Mouse (Mus musculus) lung, postnatal 10 days (tissue): ENCODE measurements around the gene Rad51b.

ENCODE experiments used
- DNase-seq: peaks from one replicate; pipeline ENCODE4 v3.0.0; 2021

The Rad51b gene

GRCm38 (mm10) chr12:79382416-79382815 is 85.3 kb downstream of the Rad51b start:
- no peak for DNase-seq

GRCm38 (mm10) chr12:79383583-79383982 is 86.5 kb downstream of the Rad51b start:
- peak; percentile 62 for DNase-seq

- peak; percentile 31 for DNase-seq
Observed at GRCm38 (mm10) chr12:79384787-79385186, 87.7 kb downstream of the Rad51b start.

GRCm38 (mm10) chr12:79385199-79385598 is 88.1 kb downstream of the Rad51b start:
- DNase-seq = no peak

GRCm38 (mm10) chr12:79387886-79388285 is 90.8 kb downstream of the Rad51b start:
- DNase-seq = peak; percentile 7

- no peak for DNase-seq
Observed at GRCm38 (mm10) chr12:79389251-79389650, 92.2 kb downstream of the Rad51b start.

- no peak for DNase-seq
Observed at GRCm38 (mm10) chr12:79389971-79390370, 92.9 kb downstream of the Rad51b start.

GRCm38 (mm10) chr12:79393636-79394035 is 96.6 kb downstream of the Rad51b start:
- DNase-seq = no peak

GRCm38 (mm10) chr12:79403992-79404391 is 106.9 kb downstream of the Rad51b start:
- no peak for DNase-seq

- no peak for DNase-seq
Observed at GRCm38 (mm10) chr12:79404494-79404893, 107.4 kb downstream of the Rad51b start.

- no peak for DNase-seq
Observed at GRCm38 (mm10) chr12:79408677-79409076, 111.6 kb downstream of the Rad51b start.

- DNase-seq = no peak
Observed at GRCm38 (mm10) chr12:79409126-79409860, 112.2 kb downstream of the Rad51b start.

GRCm38 (mm10) chr12:79412894-79413507 is 115.9 kb downstream of the Rad51b start:
- no peak for DNase-seq

GRCm38 (mm10) chr12:79417360-79417759 is 120.3 kb downstream of the Rad51b start:
- DNase-seq = no peak

- no peak for DNase-seq
Observed at GRCm38 (mm10) chr12:79420605-79421004, 123.5 kb downstream of the Rad51b start.

GRCm38 (mm10) chr12:79429507-79430291 is 132.6 kb downstream of the Rad51b start:
- DNase-seq = no peak

GRCm38 (mm10) chr12:79431138-79431537 is 134.1 kb downstream of the Rad51b start:
- no peak for DNase-seq

- peak; percentile 24 for DNase-seq
Observed at GRCm38 (mm10) chr12:79433724-79434442, 136.8 kb downstream of the Rad51b start.

GRCm38 (mm10) chr12:79435474-79435873 is 138.4 kb downstream of the Rad51b start:
- DNase-seq = no peak

GRCm38 (mm10) chr12:79436035-79436434 is 139.0 kb downstream of the Rad51b start:
- DNase-seq = no peak

- no peak for DNase-seq
Observed at GRCm38 (mm10) chr12:79436892-79437291, 139.8 kb downstream of the Rad51b start.

GRCm38 (mm10) chr12:79437572-79437971 is 140.5 kb downstream of the Rad51b start:
- DNase-seq = no peak

GRCm38 (mm10) chr12:79439961-79440360 is 142.9 kb downstream of the Rad51b start:
- DNase-seq = no peak
